Mouse (Mus musculus) erythroblast, embryonic 14.5 days (primary cell): Measurements from ENCODE around the gene Patl2.

Experiments
- GATA1 ChIP-seq: IDR thresholded peaks from 2 replicates; pipeline ENCODE4 v1.6.1; 2012; ENCODE audit warnings: low read length, inconsistent platforms, mixed read lengths
- TAL1 ChIP-seq: IDR thresholded peaks from 3 replicates; pipeline ENCODE4 v1.6.1; 2012; ENCODE audit warnings: low read length, inconsistent platforms, mixed read lengths

DNA sequence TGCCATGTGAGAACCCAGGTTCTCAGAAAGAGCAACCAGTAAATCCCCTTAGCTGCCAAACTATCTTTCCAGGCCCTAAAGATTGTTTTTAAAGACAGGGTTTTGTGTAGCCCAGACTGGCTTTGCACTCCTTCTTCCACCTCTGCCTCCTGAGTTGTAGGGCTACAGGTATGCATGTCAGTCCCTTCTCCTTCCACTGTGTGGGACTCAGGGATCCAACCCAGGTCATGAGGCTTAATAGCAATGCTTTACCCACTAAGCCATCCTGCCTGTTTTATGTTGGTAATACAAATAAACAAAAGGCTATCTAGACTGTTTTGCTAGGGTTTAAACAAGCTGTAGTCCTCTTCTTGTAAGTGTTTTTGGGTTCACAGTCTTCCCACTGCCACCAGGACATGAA lies 28.4 kb downstream of the Patl2 start:
- TF ChIP-seq TAL1 (no peak), GATA1 (no peak)
